Mouse (Mus musculus) CH12.LX (cell line): ENCODE data around the gene Olfr147.

Experiments used
- CTCF ChIP-seq, 2 experiments: IDR thresholded peaks in 1 of 2; conservative IDR thresholded peaks in 1 of 2; 2 replicates each; pipeline ENCODE4 v1.5.1; 2011 to 2012; ENCODE audit warnings: low read depth in 2 of 2, low read length in 2 of 2, improper control_type of control experiment in 1 of 2, inconsistent platforms in 1 of 2, mild to moderate bottlenecking in 1 of 2, moderate library complexity in 1 of 2
- ETS1 ChIP-seq: conservative IDR thresholded peaks from 2 replicates; pipeline ENCODE4 v1.6.1; 2012; ENCODE audit warnings: low read depth, mild to moderate bottlenecking, inconsistent platforms, low read length, improper control_type of control experiment, moderate library complexity
- HCFC1 ChIP-seq: IDR thresholded peaks from 2 replicates; pipeline ENCODE4 v1.6.1; 2012; ENCODE audit warnings: low read depth, mild to moderate bottlenecking, inconsistent platforms, low read length, improper control_type of control experiment
- KAT2A ChIP-seq: IDR thresholded peaks from 2 replicates; pipeline ENCODE4 v1.6.1; 2012; ENCODE audit warnings: low read length, improper control_type of control experiment, inconsistent platforms; ENCODE audit not compliant: insufficient replicate concordance
- MEF2A ChIP-seq: IDR thresholded peaks from 2 replicates; pipeline ENCODE4 v1.6.1; 2014; ENCODE audit warnings: low read depth, mild to moderate bottlenecking, inconsistent platforms, low read length, improper control_type of control experiment, borderline replicate concordance
- MYC ChIP-seq: IDR thresholded peaks from 2 replicates; pipeline ENCODE4 v1.6.1; 2011; ENCODE audit warnings: low read depth, mild to moderate bottlenecking, improper control_type of control experiment, low read length
- NRF1 ChIP-seq: IDR thresholded peaks from 2 replicates; pipeline ENCODE4 v1.6.1; 2014; ENCODE audit warnings: low read depth, mild to moderate bottlenecking, inconsistent platforms, low read length, improper control_type of control experiment, moderate library complexity
- POLR2AphosphoS2 ChIP-seq: IDR thresholded peaks from 2 replicates; pipeline ENCODE4 v1.6.1; 2011; ENCODE audit warnings: low read depth, low read length, improper control_type of control experiment
- TCF12 ChIP-seq: IDR thresholded peaks from 2 replicates; pipeline ENCODE4 v1.6.1; 2014; ENCODE audit warnings: low read depth, mild to moderate bottlenecking, inconsistent platforms, low read length, improper control_type of control experiment
- ZNF384 ChIP-seq: IDR thresholded peaks from 2 replicates; pipeline ENCODE4 v1.6.1; 2012; ENCODE audit warnings: low read depth, low read length, improper control_type of control experiment, inconsistent platforms

DNA sequence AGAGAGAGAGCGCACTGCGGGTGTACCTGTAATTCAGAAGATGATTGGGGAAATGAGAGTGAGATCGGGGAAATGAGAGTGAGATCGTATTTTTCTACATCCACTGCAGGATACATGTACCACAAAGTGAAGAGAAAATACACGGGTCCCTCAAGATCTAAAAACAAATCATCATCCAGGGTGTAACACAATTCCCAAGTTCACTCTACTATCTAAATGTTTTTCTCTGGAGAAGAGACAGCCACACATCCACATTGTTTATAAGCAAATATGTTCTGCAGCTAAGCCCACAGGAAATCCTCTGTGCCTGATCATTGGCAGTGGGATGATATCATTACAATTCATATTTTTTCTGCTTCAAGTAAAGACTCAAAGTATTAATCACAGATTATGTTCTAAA is 45.9 kb downstream of the Olfr147 start, which contains the start of gene Olfr902:
- TF ChIP-seq KAT2A, result no peak
- no peak for TF ChIP-seq CTCF (conservative IDR thresholded peaks at IDR 0.05 in 1 of 2, IDR thresholded peaks at IDR 0.05 in 1 of 2; ENCODE audit: low read depth in 2 of 2, low read length in 2 of 2)
- no peak for TF ChIP-seq MYC
- TF ChIP-seq ETS1, result no peak
- no peak for TF ChIP-seq MEF2A
- no peak for TF ChIP-seq ZNF384
- no peak for TF ChIP-seq HCFC1
- TF ChIP-seq TCF12, result no peak
- TF ChIP-seq POLR2AphosphoS2, result no peak
- no peak for TF ChIP-seq NRF1
